Mouse (Mus musculus) spleen, adult 18-20 months (tissue): ENCODE data around the gene Runx3.

Experiments
- DNase-seq, 2 experiments: peaks; one replicate each; pipeline ENCODE4 v3.0.0; 2022; ENCODE audit warnings: mixed read lengths in 2 of 2

Runx3 gene

GRCm38 (mm10) chr4:135226008-135226667 lies 105.7 kb downstream of the Runx3 start:
- DNase-seq, result peak; percentile 26 to 31
